Mouse (Mus musculus): ENCODE data around the gene Dlx4. TPM values are rescaled to one million over a fixed set of nuclear protein-coding genes. Genes with fewer than 3 reads are reported as not detected.

Dlx4 gene
- not detected for polyA plus RNA-seq (2017; shearing (Covaris generic))

DNA sequence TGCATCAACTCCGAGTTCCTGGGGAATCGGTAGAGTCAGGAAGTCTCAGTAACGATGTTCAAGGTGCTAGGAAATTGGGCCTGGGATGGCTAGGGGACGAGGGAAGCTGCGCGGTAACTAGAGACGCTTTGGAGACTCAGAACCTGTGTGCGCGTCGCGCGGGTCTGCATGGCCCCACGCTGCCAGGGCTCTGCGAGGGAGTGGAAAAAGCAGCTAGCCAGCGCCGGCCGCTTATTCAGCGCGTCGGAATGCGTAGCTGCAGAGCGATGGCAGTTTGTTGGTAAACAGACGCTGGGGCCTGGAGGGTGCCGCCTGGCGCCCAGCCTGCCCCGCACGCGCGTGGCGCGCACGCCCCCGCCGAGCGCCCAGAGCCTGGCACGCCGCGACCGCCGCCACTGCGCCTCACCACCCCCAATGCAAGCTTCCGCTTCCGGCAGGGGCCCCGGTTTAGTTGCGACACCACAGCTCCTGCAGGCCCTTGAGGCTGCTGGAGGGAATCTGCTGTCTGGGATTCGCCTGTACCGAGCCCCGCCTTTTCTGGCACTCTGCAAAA, at the start of gene Dlx4:
Gene Dlx4 (minus strand): TSS at position 413 of the 553 bp plus-strand sequence.
- ATAC-seq: peak; percentile 51

DNA sequence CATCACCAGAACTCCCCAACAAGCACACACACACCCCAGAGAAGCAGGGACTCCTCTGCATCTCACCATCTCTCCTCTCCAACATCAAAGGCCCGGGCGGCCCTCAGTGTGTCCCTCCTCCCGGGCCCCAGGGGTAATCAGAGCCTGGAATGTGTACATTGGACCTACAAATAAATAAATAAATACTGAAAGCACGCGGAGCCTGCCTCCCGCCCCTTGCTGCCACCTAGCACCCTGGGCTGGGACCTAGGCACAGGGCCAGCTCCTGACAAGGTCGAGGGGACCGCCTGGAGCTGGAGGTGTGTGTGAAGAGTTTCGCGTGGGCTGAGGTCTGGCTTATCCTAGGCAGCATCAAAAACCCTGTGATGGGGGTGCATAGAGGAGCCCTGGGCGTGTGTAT, 43.8 kb upstream of the Dlx4 start:
- ATAC-seq: no peak

DNA sequence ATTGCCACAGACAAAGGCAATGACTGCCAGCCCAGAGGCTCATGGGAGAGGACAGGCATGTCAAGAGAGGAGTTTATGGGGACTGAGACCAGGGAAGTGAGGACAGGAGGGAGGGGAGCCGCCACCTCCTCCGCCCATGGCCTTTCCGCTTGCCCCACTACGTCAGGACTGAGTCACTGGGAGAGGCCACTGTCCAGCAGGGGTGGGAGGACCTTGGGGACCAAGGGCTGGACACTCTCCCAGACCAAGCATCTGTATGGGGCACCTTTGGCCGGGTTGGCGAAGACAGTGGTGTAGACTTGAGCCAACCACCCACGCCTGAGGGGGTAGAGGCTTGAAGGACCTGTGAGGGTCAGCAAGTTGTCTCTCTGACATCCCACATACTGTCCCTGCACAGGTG, 40.8 kb upstream of the Dlx4 start:
- no peak for ATAC-seq

DNA sequence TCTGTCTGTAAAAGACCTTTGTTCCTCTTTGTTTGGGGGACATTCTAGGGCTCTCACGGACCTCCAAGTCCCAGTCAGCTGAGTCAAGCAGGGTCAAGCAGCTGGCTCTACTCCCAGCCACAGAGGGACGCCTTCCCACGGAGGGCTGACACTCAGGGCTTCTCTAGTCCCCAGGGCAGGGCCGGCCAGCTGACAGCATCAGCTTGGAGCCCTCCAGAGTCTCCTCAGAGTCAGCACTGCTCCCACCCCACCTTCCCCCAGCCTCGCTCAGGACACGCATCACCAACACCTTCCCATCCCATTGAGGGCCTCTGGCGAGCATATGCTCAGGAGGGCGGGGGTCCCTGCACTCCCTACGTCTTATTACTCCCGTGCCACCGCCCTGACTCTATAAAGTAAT, 39.6 kb upstream of the Dlx4 start:
- no peak for ATAC-seq

DNA sequence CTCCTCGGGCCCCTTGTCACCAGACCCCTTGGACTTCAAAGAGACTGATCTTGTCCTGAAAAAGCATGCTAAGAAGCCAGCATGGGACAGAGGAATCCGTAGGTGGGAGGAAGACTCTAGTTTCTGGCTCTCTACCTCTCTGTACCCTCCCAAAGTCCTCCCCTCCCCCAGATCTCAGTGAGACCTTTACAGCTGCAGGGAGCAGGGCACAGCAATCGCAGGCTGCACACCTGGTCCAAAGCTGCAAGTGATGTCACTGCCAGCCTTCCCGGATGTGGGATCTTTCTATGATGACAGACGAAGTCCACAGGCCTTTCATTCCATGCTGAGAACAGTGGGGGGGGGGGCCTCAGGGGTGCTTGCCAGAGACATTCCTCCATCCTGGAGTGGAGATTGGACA, 38.5 kb upstream of the Dlx4 start:
- ATAC-seq: no peak

DNA sequence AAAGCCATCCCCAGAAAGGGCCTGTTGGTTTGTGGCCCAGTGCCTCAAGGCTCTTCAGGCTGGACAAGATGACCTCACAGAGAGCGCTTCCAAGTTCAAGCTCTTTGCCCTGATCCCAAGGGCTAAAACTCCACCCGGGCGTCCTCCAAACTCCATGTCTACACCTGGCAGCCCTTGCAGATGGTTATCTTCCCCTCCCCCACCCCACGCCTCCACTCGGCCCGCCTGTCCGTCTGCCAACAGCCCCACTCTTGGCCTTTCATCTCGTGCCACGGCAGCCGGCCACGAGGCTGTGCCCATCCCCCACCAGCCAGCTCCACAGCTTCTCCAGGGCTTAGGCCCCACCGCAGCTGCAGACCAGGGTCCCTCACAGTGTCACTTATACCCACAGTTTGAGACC, 33.2 kb upstream of the Dlx4 start:
- ATAC-seq: no peak

DNA sequence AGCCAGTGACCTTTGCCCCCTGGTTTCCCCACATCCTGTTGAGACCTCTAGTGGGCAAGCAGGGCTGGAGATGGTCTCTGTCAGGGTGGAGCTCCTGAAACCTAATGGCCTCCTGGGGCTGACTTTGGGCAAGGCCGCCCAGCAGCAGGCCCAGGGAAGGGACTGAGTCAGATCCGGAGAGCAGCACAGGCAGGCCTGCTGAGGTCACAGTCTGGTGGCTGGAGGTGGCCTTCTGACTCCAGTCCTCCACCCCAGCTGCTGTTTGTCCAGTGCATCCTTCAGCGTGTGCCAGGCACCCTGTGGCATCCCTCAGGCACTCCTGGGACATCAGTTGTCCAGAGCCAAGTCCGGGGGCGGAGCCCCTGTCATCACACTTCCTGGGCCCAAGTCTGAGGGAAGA, 19.8 kb upstream of the Dlx4 start:
- no peak for ATAC-seq

DNA sequence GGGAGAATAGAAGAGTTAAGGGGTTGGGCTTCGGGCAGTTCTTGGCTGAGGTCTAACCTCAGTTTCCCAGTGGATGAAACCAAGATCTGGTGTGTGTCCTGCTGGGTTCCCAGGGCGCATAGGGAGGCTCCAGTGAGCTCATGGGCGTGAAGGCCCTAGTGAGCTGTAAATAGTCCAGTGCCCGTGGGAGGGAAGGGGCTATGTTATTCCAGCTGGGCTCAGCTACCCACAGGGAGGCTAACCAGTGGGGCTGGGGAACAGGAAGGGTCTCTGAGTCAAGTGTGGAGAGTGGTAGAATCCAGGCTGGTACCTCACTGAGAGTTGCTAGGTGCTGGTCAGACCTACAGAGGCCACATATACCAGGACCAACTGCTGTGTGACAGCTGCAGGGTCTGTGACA, 15.6 kb upstream of the Dlx4 start:
- no peak for ATAC-seq

DNA sequence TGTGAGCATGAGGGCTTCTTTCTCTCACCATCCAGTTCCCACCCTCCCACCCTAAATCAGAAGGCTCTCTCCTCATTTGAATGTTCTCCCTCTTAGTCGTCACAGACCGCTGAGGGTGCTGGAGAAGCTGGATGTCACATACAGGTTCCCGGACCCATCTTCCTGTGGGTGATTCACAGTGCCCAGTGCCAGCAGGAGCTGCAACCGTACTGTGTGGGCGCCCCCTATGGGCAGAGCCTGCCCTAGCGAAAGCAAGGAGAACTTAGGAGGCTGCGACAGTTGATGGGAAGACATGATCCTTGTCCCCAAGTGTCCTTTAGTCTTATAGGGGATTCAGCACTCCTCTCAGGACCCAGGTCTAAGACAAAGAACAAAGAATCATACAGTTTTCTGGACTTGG, 14.6 kb upstream of the Dlx4 start:
- ATAC-seq: no peak

DNA sequence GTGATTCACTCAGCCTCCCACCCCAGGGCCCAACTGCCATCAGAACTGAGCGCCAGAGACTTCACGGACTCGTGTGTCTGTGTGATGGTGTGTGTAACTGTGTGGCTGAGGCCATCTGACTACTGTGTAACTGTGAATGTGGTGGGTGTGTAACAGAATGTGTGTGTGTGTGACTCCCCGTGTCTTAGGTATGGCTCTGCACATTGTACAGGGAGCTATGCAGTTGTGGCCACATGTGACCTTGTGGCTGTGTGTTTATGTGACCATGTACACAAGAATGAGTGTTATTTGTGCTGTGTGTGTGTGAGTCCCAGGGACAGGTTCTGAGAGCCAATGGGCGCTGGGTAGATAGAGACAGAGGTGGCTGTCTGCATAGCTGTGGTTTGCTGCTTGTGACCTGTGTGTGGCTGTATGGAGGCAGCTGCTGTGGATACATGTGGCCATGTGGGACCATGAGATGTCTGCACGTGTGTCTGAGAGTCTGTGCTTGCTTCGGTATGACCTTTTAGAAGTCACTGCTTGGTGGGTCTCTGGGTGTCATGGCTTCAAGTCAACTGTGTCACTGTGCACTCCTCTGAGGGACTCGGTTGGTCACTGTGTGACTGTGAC, 13.8 kb upstream of the Dlx4 start:
- no peak for ATAC-seq

DNA sequence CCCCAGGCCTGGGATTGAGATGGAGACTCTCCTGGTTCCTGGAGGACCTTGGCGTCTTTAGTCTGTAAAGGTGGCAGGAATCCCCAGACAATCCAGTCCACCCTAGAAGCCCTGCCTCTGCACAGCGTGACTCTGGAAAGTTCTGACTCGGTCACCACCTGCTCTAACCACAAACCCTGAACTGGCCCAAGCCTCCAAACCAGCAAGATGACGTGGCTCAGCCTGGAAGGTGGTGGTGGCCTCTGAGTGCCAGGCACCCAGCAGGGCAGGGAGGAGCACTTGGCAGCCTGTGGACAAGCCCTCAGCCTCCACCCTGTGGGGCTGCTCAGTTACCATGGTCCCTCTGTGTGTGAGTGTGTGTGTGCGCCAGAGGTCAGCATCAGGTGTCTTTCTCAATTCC, 11.8 kb upstream of the Dlx4 start:
- ATAC-seq: no peak

DNA sequence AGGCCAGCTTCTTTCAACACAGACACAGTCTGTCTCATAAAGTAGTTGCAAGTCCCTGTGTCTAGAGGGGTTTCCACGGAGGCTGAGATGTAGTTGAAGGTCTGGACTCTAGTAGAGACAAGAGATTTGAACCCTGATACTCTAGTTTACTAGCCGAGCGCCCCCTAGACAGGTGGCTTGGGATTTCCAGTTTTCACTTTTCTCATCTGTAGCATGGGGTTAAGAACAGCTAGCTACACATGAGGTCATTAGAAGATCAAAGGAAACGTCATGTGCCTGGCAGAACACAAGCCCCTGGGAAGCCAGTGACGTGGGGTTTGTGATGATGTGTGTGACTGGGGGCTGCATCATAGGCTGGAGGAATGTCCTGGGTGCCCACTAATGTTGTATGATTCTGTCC, 11.3 kb upstream of the Dlx4 start:
- ATAC-seq: no peak

DNA sequence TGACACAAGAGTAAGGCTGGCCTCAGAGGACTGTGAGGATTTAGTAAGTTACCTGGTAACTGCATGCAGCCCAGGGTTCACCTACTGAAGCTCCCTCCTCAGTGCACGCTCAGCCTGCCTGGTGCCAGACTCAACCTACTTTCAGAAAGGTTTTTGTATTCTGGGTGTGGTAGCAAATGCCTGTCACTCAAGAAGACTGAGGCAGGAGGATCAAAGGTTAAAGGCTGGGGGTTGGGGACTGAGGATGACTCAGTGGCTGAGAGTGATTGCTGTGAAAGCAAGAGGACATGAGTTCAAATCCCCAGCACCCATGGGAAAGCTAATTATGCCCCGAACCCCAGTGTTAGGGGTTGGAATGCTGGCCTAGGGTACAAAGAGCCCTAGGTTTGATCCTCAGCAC, 9.4 kb upstream of the Dlx4 start:
- ATAC-seq: no peak

DNA sequence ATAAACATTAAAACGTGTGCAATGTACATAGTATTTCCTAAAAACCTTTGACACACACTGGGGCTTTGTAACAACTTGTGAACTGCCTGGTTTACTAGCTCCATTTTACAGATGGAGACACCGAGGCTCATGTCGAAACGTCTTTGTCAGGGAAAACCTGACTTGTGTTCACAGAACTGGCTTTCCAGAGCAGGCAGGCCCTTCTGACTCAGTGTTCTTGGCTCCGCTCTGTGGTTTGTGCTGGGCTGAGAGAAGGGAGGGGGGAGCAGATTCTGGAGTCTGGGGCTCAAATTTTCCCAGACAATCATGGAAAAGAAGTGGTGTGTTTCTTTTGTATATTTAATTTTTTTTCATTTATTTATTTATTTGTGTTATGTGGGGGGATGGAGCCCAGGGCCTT, 7.6 kb upstream of the Dlx4 start:
- no peak for ATAC-seq

DNA sequence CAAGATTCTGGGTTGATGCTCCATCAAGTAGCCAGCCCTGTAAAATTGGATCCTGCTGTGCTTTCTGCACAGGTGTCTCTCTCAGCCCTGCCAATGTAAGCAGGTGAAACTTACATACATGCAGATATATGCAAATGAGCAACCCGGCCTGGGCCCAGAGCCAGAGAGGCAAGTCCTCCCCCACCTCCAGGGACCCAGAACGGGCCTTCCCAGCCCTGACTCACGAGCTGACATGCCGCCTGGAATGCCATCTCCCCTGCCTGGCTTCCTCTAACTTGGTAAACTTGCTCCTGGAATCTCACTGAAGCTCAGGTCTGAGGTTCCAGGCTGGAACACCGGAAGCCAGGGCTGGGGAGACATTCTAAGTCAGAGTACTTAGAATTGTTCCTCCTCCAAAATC, 7.1 kb upstream of the Dlx4 start:
- ATAC-seq: no peak

DNA sequence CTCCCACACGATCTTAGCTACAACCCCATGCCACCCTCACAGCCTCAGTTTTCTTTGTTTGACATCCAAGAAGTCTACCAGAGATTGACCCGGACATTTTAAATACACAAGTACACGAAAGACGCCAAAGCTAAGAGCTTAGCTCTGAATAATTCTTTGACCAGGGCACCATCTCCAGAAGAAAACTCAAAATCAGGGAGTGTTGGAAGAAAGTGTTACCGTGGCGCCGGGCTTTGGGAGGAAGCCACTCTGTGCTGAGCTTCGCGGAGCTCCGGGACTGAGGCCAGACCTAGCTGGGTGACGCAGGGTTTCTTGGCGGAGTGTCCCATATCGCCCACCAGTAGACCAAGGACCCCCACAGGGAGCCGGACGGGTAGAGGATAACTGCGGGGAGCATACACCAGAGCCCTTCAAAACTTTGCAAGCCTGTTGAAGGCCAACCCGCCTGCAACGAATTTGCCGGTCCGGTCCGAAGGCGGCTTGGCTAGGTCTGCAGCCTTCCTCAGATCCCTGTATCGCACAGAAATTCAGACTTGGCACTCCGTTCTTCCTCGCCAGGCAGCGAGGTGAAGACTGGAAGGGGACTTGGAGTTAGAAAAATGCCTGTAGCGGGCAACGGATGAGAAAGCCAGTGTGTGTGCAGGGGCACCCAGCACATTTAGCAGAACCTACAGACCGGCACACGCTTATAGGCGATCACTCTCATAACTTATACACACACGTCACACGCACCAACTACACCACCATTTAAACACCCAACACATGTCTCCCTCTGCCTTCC, 4.4 kb upstream of the Dlx4 start:
- no peak for ATAC-seq

DNA sequence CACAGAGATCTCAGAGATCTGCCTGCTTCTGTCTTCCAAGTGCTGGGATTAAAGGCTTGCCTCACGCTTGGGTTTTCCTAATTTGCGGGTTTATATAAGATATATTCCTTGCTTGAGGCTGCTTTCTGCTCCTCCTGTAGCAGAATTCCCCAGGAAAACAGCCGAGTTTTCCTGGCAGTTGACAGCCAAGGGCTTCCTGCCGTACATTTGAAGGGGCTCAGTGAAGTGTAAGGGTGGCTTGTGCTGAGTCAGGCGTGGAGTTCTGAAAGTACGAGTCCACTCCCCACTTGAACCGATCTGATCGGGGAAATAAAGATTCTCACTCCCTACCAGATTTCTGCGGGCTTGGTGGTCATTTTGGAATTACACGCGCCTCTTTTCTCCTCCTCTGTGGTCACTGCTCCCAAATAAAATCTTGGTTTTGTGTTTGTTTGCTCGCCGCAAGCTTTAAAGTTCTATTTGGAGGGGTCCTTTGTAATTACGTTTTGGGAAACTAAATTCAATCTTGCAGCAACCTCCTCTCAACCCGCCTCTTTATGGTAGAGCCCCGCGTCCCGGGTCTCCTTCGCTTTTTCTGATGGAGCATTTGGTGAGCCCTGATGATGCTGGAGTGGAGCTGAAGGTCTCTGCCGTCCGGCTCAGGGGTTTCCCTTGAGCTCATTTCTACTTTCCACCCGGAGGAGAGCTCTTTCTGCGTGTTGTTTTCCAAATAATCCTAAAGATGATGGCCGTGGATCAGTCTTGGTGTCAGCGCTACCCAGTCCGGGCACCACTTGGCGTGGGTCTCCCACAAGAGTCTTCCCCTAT, 3.6 kb upstream of the Dlx4 start:
- no peak for ATAC-seq

DNA sequence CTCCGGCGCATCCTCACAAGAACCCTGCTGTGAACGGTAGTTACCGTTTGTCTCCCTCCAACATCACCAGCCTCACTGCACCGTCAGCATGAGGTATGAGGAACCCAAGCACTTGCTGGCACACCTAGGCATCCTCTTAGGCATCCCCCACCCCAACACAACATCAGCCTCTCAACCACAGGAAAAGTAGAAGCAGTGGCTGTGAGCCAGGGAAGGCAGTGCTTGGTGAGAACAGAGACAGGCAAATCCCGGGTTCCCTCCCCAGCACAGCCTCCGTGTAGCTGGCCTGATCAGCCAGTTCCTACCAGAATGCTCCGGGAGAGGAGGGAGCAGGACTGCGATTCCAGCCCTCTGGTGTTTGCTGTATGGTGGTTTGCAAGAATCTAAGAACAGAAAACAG, 2.7 kb upstream of the Dlx4 start:
- ATAC-seq: no peak

DNA sequence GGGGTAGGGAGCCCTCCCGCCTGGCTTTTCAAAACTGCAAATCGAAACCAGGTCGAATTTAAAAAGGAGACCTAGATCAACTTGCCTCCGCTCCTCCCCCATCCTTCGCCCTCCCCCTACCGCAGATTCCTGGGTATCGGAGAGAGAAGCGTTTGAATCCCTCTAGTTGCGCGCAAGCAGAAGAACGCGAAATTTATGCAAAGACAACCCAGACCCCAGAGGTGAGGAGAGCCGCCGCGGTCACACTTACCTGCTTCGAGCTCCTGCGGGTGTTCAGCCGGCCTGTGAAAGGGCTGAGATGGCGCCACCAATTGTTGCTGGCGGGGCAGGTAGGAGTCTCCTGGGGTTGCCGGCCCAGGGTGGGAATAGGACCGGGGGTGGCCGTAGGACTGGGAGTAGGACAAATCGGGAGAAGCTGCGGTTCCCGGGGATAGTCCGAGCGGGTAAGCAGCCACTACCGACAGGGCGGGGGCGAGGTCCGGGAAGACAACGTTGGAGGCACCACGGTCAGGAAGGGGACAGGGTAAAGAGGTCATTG, 1.0 kb downstream of the Dlx4 start:
- ATAC-seq: no peak

DNA sequence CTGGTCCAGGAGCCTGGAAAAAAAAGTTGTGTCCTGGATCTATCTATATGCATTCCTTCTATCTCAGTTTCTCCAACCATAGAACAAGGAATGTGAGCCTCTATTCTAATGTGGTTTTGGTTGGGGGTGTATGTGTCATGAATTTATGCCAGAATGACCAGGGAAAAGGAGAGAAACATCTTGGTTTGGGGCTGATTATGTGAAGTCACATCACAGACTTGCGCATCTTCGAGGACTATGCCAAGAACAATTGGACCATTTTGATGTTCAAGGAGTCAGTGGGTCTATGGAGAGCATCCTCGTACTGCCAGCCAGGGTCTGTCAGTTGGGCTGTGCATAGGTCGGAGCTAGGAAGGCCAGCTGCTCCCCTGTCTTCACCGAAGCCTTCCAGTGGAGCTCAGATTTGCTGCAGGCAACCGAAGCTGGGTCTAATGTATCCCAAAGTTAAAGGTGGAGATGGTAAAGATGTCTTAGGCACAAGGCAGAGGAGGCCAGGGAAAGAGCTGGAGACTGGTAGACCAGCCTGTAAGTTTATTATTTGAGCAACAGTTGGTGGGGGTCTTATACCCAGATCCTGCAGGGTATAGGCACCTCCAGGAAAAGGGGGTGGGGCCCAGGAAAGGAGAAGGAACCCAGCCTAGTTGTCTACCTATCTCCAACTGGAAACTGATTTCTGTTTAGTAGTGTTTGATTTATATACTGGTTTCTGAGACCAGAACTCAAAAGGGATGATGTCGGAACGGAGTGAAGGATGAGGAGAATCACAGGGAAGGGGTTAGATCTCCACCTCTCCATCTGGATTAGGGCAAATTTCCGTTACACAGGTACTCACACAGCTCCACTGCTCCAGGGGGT, 1.7 kb downstream of the Dlx4 start:
- ATAC-seq: no peak

DNA sequence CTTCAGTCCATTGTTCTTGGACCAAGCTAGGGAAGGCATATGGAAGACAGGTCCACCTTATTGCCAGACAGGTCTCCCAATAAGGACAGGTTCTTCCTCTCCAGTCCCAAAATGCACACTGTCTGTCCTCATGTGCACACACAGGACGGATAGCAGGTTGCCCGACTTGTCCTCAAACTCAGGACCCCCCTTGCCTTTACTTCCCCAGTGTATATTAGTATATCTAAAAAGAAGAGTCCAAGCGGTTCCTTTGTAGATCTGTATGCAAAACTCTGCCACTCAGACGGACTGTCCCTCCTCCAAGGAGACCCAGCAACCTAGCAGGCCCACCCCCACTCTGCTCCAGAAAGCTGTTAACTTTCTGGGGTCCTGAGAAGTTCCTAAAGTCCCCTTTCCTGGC, 2.4 kb downstream of the Dlx4 start:
- no peak for ATAC-seq

DNA sequence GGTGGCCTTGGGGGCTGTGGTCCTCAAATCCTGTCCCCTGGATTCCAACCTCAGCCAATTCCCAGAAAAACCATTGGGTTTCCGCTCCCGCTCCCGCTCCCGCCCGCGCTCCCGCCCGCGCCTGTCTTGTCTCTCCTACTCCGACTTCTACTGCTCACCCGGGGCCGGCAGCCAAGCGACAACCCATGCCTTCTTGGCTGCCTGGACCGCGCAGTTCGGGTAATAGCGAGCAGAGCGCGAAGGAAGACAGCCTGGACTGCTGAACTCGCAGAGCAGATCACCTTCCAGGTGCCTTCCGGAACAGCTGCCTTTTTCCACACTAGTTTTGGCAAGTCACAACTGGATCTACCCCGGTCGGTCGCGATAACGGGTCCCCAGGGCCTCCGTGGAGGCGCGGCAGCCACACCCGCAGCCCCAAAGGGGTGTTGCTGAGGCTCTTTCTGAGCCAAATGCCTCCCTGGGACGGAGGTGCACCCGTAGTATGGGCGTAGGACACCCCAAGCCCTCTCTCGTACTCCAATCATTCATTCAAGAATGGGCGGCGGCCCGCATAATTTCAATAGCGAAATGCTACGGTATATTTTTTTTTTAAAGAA, 3.0 kb downstream of the Dlx4 start:
- no peak for ATAC-seq

Measured in CD4-positive, CD25-positive, alpha-beta regulatory T cell, adult 4 months (primary cell).